Mouse (Mus musculus): ENCODE data around the gene Tbc1d30.

The Tbc1d30 gene

DNA sequence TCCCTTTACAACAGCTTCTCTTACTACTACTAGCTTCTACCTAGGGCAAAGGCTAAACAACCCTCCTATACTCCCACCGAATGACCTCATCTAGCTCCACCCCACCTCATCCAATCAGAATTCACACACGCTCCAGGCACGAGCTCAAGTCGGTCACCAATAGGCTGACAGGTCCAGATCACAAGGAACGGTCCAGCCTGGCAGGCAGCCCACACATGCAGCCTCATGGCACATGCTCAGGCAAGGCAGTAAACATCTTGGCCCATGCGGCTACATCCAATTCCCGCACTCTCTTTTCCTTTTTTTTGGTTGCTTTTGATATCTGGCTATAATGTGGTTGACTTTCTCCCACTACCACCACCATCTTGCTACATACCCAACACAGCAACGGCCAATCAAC lies 88.9 kb downstream of the Tbc1d30 start:
- no peak for DNase-seq

DNA sequence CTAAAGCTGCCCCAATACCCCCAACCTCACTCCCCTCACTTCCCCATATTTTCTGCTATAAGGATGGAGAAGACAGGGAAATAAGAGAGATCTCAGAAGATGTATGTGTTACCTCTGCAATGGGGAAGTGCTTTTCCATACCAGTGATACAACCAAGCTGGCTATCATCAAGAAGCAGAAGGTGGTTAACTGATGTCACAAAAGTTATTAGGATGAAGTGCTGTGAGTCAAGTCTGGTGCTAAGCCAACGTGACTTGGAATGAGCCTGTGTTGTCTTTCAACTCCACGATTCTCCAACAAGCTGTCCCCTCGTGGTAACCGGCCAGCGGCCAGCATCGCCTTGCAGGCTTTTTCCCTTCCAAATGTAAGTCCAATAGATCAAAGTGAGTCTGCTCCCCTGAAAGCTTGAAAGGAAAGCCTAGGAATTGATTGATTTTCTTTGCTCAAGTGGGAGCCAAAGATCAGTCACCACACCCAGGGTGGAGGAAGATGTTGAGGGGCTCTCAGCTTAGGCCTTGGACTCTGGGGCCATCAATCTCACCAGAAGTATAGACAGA lies 90.0 kb downstream of the Tbc1d30 start:
- DNase-seq = no peak

GRCm38 (mm10) chr10:121256115-121256825 lies 94.8 kb downstream of the Tbc1d30 start:
- DNase-seq = peak; percentile 69

DNA sequence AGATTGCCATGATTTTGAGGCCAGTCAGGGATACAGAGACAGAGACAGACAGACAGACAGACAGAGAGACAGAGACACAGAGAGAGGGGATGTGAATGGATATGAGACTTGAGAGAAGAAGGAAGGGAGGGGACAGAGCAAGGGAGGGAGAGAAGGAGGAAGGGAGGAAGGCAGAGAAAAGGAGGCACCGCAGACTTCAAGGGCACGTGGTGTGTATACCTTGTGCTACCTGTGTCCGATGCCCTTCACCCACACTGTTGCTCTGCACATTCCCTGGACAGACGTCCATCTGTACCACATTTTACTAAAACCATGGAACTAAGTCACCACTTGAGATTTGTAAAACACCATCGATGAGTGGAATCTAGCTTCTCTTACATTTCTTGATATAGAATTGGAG lies 95.6 kb downstream of the Tbc1d30 start:
- no peak for DNase-seq

DNA sequence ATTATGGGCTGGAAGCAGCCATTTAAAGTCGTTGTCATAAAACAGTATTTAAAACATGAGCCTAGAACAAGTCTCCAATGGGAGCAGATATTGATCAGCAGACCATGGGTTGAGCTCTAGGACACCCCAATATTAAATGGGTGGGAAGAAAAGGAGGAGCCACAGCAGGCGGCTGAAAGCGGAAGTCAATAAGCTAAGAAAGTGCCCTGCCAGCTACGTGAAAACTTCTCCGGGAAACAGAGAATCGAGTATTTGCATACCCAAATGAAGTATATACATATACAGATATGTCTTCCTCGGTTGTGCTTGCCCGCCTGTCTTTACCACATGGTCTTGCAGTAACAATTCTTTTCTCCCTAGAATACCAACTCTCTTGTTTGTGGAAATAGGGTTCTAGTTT lies 96.7 kb downstream of the Tbc1d30 start:
- no peak for DNase-seq

GRCm38 (mm10) chr10:121252781-121253180 lies 98.3 kb downstream of the Tbc1d30 start:
- DNase-seq = no peak

- no peak for DNase-seq
Observed at GRCm38 (mm10) chr10:121251191-121251590, 99.9 kb downstream of the Tbc1d30 start.

- DNase-seq = no peak
Observed at GRCm38 (mm10) chr10:121249820-121250219, 101.3 kb downstream of the Tbc1d30 start.

- DNase-seq = no peak
Observed at GRCm38 (mm10) chr10:121247545-121247944, 103.5 kb downstream of the Tbc1d30 start.

GRCm38 (mm10) chr10:121246971-121247370 lies 104.1 kb downstream of the Tbc1d30 start:
- DNase-seq = no peak

DNA sequence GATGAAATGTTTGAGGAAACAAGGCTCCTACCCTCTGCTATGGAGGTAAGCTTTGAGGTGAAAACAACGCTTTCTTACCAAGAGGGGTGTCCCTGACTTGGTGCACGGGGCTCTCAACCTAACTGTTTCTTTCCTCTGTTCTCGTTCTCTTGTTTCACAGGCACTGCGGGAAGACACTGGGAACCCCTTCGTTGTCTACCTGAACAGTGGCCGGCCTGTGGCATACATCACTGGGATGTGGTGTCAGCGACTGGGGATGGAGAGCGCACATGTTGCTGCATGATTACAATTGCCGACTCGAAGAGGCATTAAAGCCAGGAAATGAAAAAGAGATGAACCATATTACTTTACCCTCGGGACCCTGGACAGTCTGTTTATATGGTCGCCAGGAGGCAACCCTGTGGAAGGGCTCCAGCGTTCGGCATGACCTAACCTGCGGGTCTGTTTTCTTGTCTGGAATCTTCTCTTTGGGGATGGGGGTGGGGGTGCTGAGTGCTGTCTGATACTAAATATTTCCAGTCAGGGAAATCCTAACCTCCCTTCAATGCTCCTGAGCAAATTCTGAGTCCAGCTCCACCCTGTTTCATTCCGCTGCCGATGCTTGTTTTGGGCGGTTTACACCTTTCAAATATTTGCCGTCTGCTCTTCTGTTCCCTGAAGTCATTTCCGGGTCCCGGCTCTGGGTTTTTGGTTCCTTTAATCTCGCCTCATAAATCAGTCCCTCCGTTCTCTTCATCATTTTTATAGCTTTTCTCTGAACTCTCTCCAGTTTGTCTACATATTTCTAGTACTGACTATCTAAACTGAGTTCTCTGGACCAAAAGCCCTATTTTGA lies 107.5 kb downstream of the Tbc1d30 start:
- no peak for DNase-seq

- no peak for DNase-seq
Observed at GRCm38 (mm10) chr10:121242596-121242995, 108.5 kb downstream of the Tbc1d30 start.

DNA sequence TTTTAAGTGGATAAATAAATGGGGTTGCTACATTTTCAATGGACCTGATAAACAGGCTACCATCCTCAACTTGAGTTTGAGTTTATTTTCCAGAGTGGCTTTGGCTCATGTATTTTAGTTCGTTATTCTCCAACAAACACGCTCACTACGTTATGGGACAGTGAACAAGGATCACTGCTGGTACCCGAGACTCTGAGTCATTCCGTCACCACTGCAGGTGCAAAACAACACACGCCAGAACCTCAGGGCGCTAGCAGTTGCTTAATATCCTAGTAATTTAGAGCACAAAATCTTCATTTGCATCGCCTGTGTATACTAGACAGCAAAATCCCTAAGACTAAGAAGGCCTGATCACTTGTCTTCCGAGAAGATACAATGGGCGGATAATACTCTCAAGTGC lies 112.0 kb downstream of the Tbc1d30 start:
- DNase-seq = no peak

- DNase-seq = no peak
Observed at GRCm38 (mm10) chr10:121238551-121238950, 112.5 kb downstream of the Tbc1d30 start.

DNA sequence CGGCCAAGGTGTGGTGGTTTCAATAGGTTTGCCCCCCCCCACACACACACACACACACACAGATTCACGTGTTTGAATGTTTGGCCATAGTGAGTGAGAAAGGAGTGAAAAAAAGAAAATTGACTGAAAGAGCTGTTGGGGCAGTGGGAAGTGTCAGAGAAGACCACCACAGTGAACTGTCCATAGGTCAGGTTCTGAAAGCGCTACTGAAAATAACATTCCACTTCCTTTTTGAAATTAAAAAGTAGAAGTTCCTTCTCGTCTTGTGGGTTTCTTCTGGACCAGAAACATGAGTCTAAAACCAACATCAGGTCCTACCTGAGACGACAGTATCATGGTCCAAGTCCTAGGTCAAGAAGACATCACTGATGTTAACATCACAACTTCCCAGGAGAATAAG lies 113.7 kb downstream of the Tbc1d30 start:
- DNase-seq = no peak

GRCm38 (mm10) chr10:121235167-121235824 lies 115.8 kb downstream of the Tbc1d30 start:
- no peak for DNase-seq

DNA sequence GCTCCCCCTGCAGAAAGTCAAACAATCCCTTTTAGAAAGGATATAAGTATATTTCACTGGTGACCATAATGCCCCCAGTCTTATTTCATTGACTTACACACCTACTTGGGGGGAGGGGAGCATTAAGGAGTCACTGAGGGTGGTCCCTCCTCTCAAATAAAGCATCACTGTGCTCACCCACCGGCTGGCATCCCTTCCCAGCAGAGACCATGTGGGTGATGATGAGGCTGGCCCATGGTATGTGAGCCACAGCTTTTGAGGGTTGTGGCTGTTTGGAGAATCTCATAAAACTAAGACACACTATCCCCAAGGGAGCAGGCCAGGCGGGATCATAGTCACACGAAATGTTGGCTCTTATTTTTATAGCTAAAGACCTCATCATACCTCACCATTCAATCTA lies 116.6 kb downstream of the Tbc1d30 start:
- DNase-seq = no peak

DNA sequence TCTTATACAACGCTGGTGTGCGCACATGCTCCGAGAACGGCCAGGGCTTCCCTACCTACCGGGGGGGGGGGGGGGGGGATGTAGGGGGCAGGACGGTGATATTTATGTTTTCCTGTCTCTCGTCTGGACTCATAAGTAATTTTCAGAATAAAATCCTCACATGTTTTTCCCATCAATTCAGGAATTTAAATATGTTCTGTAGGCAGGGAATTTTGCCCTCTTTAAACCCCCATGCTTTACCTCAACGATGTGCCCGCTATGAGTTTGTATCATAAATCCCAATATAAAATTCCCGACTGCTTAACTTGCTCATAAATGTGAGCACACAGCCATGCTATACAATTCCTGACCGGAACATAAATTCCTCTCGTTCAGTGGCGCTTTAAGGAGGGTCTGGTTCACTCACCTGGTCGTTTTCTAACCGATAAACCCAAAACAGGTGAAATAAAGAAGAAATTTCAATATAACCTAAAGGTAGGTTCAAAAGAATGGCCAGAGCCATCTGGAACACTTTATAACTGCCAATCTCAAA lies 122.6 kb downstream of the Tbc1d30 start:
- DNase-seq = no peak

DNA sequence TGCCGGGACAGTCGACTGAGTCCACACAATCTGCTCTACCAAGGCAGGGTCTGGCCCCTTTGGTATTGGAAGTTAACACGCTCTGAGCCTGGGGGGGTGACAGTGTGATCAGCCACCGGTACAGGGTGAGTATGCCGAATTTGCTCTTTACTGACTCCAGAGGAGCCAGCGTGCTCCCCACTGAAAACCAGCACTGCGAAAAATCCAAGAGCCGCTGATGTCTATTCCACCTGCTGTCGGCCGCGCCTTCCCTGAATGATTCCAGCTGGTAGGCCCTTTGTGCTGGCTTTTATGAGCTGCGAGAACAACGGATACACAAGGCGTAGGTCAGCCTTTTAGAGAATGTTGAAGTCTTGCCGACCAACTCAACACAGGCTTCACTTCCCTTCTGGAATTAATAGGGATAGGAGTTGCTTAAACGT lies 123.1 kb downstream of the Tbc1d30 start:
- DNase-seq = no peak

- no peak for DNase-seq
Observed at GRCm38 (mm10) chr10:121227403-121227802, 123.7 kb downstream of the Tbc1d30 start.

- DNase-seq = no peak
Observed at GRCm38 (mm10) chr10:121225636-121226035, 125.4 kb downstream of the Tbc1d30 start.

GRCm38 (mm10) chr10:121222881-121223280 lies 128.2 kb downstream of the Tbc1d30 start:
- no peak for DNase-seq

- no peak for DNase-seq
Observed at GRCm38 (mm10) chr10:121218616-121219015, 132.5 kb downstream of the Tbc1d30 start.

All from thymus, postnatal 14 days (tissue).